Mouse (Mus musculus): ENCODE measurements around the gene Rhoh. TPM values are rescaled to one million over a fixed set of nuclear protein-coding genes. Genes with fewer than 3 reads are reported as not detected.

Gene Rhoh
- 5.9 and 16.8 TPM in 2 replicates for polyA plus RNA-seq (2015; fragmentation: Nextera tagmentation; extraction: Ambion mirVana)

DNA sequence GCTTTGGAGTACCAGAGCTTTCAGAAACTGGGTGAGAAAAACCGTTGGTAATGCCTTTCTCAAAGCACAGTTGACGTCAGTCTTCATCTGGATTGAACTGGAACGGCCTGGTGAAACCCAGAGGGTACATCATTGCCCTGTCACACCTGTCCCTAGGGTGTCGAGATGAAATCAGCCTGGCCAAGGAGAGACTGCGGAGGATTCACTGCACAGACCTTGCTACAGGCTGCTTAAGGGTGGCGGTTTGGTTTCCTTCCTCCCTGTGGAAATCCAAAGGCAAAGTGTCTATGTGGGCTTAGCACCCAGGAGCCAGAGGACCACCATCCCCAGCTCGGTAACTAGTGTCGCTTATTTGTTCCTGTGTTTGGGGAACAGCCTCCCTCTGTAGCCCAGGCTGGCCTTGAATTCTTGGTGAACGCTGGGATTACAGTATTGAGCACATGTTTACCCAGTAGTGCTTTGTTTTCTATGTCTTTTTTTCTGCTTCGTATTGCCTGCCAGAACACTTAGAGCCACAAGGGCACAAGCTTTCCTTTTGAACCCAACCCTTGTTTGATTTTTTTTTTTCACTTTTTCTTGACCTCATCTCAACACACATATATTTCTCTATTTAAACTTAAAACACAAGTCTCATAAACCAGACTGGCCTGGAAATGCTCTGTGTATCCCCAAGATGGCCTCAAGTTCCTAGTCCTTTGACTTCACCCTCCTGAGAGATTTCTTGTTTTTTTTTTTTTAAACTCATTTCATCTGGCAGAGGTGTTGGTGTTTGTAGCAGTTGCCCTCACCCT is at the start of gene Rhoh:
Gene Rhoh (plus strand): TSS at position 60 of the 791 bp plus-strand sequence.
- H3K4me3 ChIP-seq (ENCODE audit: low read length): no peak within 1 kb of the TSS; the same call in 1 of the 2 replicates
- no peak for ATAC-seq (replicated peaks; ENCODE audit: extremely low read depth, insufficient read depth, low FRiP score)

DNA sequence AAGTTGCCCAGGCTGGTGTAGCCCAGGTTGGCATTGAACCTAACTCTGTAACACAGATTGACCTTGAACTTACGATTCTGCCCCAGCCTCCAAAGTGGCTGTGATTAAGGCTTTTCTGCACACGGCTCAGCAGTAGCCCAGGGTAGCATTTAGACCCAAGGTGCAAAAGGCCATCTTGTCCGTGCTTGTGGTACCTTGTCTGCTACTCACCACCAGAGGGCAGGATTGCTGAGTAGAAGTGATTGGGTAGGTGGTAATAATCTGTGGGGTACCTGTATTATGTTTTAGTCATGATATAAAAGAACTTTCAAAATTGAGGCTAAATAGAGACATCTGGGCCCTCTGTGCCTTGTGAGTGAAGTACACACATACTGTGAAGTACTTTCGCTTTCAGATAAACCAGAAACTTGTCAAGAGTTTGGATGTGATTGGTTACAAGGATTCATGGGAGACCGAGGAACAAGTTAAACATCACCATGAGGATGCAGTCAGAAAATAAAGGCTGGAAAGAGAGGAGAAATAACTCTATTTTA is 37.3 kb upstream of the Rhoh start:
- 73% methylated on average over 5 of the region's 5 CpGs for WGBS
- H3K9ac ChIP-seq (ENCODE audit: low read length): no peak overlapping the region
- H3K9me3 ChIP-seq (replicated peaks; ENCODE audit: control insufficient read depth, low read length): no peaks in the 10 kb centered on the region
- peaks cover 29% of the 10 kb centered on the region for H3K36me3 ChIP-seq (ENCODE audit: control insufficient read depth, insufficient read depth)
- no peak overlapping the region for H3K27ac ChIP-seq (ENCODE audit: low read length)
- H3K4me2 ChIP-seq (ENCODE audit: low read depth, low read length): no peak overlapping the region
- H3K4me3 ChIP-seq (ENCODE audit: low read length): no peak overlapping the region
- no peaks in the 10 kb centered on the region for H3K27me3 ChIP-seq (ENCODE audit: control insufficient read depth, insufficient read depth, low read length)
- H3K4me1 ChIP-seq (ENCODE audit: control insufficient read depth, insufficient read depth, low read length): no peaks in the 10 kb centered on the region
- ATAC-seq (replicated peaks; ENCODE audit: extremely low read depth, insufficient read depth, low FRiP score): no peak; the same call in 1 of the 2 replicates

More for the DNA sequence above, at the start of gene Rhoh:
- Histone ChIP-seq H3K9ac (ENCODE audit: low read length) (0 out of 2 replicates have a peak within 1 kb of the TSS, but pooled peaks have one; percentile 23), H3K4me1 (ENCODE audit: control insufficient read depth, insufficient read depth, low read length) (peaks cover 7% of the 10 kb centered on the region), H3K36me3 (ENCODE audit: control insufficient read depth, insufficient read depth) (no peaks in the 10 kb centered on the region), H3K27ac (ENCODE audit: low read length) (peak within 1 kb of the TSS; percentile 61; the same call in 1 of the 2 replicates), H3K27me3 (ENCODE audit: control insufficient read depth, insufficient read depth, low read length) (no peaks in the 10 kb centered on the region), H3K9me3 (replicated peaks; ENCODE audit: control insufficient read depth, low read length) (no peaks in the 10 kb centered on the region), H3K4me2 (ENCODE audit: low read depth, low read length) (no peak within 1 kb of the TSS)
- WGBS: 78% methylated on average over 10 of the region's 10 CpGs

DNA sequence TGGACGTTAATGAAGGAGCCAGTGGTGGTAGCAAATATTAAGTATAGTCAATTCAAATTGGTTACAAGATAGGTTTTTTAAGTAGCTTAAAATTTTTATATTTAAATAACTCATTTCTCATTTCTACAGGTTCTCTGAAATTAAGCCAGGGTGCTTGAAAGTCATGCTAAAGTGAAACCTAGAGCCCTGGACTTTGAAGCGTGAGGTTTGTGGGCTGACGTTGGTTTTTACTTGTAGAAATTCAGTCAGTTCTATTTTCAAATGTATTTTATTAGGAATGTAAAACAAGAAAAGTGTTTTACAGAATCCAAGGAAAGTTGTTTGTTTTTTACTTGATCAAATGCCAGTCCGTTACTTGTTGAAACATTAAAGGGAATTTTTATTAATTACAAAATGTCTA is 34.5 kb upstream of the Rhoh start:
- 90% methylated on average over 4 of the region's 4 CpGs for WGBS
- no peak for ATAC-seq (replicated peaks; ENCODE audit: extremely low read depth, insufficient read depth, low FRiP score)
- H3K27ac ChIP-seq (ENCODE audit: low read length): no peak overlapping the region
- no peaks in the 10 kb centered on the region for H3K4me1 ChIP-seq (ENCODE audit: control insufficient read depth, insufficient read depth, low read length)
- no peak overlapping the region for H3K9ac ChIP-seq (ENCODE audit: low read length)
- H3K36me3 ChIP-seq (ENCODE audit: control insufficient read depth, insufficient read depth): peaks cover 18% of the 10 kb centered on the region
- no peak overlapping the region for H3K4me3 ChIP-seq (ENCODE audit: low read length)
- no peaks in the 10 kb centered on the region for H3K27me3 ChIP-seq (ENCODE audit: control insufficient read depth, insufficient read depth, low read length)
- no peak overlapping the region for H3K4me2 ChIP-seq (ENCODE audit: low read depth, low read length)
- H3K9me3 ChIP-seq (replicated peaks; ENCODE audit: control insufficient read depth, low read length): no peaks in the 10 kb centered on the region

DNA sequence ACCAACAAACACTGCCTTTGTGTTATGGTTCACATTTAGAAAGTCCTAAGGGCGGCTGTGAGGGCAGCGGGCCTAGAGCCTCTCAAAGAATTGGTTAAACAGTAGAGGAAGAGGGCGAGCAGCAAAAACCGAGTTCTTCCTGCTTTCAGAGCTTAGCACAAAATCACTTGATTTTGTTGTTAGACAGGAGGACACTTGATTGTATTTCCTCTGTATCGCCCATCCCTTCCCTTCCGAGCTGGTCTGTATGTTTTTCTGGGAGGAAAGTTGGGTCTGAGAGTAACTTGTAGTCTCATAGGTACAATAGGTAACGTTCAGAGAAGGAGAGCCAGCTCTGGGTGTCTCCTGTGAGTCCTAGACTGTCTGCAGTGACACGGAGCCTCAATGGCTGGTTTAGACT is 33.9 kb upstream of the Rhoh start:
- H3K36me3 ChIP-seq (ENCODE audit: control insufficient read depth, insufficient read depth): peaks cover 14% of the 10 kb centered on the region
- H3K27ac ChIP-seq (ENCODE audit: low read length): no peak overlapping the region
- no peak overlapping the region for H3K9ac ChIP-seq (ENCODE audit: low read length)
- WGBS: 89% methylated on average over 8 of the region's 8 CpGs
- ATAC-seq (replicated peaks; ENCODE audit: extremely low read depth, insufficient read depth, low FRiP score): no peak
- no peaks in the 10 kb centered on the region for H3K9me3 ChIP-seq (replicated peaks; ENCODE audit: control insufficient read depth, low read length)
- no peaks in the 10 kb centered on the region for H3K4me1 ChIP-seq (ENCODE audit: control insufficient read depth, insufficient read depth, low read length)
- H3K4me3 ChIP-seq (ENCODE audit: low read length): no peak overlapping the region
- no peaks in the 10 kb centered on the region for H3K27me3 ChIP-seq (ENCODE audit: control insufficient read depth, insufficient read depth, low read length)
- no peak overlapping the region for H3K4me2 ChIP-seq (ENCODE audit: low read depth, low read length)

DNA sequence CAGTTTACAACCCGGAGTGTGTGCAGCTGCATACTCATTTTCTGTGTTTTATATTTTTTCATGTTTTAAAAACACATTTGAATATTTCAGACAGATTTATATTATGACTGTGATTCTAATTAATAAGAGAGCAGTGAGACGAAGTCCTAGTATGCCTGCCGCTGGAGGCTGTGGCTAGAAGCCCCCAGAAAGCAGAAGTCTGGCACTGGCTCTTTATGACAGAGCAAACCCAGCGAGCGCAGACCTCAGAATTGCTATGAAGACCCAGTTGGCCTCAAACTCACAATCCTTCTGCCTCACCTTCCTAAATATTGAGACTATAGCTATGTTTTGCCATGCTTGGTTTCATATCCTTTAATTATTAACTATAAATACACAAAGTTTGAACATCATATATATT is 32.8 kb upstream of the Rhoh start:
- Histone ChIP-seq H3K9me3 (replicated peaks; ENCODE audit: control insufficient read depth, low read length) (no peaks in the 10 kb centered on the region), H3K4me3 (ENCODE audit: low read length) (no peak overlapping the region), H3K36me3 (ENCODE audit: control insufficient read depth, insufficient read depth) (peaks cover 6% of the 10 kb centered on the region), H3K27ac (ENCODE audit: low read length) (no peak overlapping the region), H3K9ac (ENCODE audit: low read length) (no peak overlapping the region), H3K27me3 (ENCODE audit: control insufficient read depth, insufficient read depth, low read length) (no peaks in the 10 kb centered on the region), H3K4me1 (ENCODE audit: control insufficient read depth, insufficient read depth, low read length) (no peaks in the 10 kb centered on the region), H3K4me2 (ENCODE audit: low read depth, low read length) (no peak overlapping the region)
- ATAC-seq (replicated peaks; ENCODE audit: extremely low read depth, insufficient read depth, low FRiP score): no peak
- WGBS: 90% methylated on average over 5 of the region's 5 CpGs

DNA sequence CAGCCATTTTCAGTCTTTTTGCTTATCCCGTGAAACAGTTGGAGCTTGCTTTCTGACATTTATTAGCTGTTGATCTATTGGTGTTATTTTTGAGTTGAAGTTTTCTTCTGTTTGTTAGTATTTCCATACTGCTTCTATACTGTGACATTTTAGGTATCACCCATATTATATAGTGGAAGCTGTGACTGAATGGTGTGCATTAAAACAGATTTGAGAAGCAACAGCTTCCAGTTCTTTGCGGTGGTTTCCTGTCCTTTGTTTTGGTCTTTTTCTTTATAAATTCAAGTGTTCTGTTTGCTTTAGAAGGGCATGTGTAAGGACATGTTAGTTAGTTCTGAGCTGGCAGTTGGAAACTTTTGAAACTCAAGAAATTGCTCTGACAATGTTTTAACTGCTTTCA is 32.0 kb upstream of the Rhoh start:
- Histone ChIP-seq H3K4me2 (ENCODE audit: low read depth, low read length) (no peak overlapping the region), H3K27ac (ENCODE audit: low read length) (no peak overlapping the region; the same call in 1 of the 2 replicates), H3K9ac (ENCODE audit: low read length) (no peak overlapping the region), H3K9me3 (replicated peaks; ENCODE audit: control insufficient read depth, low read length) (no peaks in the 10 kb centered on the region), H3K4me3 (ENCODE audit: low read length) (no peak overlapping the region), H3K4me1 (ENCODE audit: control insufficient read depth, insufficient read depth, low read length) (no peaks in the 10 kb centered on the region), H3K36me3 (ENCODE audit: control insufficient read depth, insufficient read depth) (peaks cover 6% of the 10 kb centered on the region), H3K27me3 (ENCODE audit: control insufficient read depth, insufficient read depth, low read length) (no peaks in the 10 kb centered on the region)
- no peak for ATAC-seq (replicated peaks; ENCODE audit: extremely low read depth, insufficient read depth, low FRiP score)
- WGBS: 79% methylated on average over 2 of the region's 2 CpGs

- 75% methylated on average over 11 of the region's 11 CpGs for WGBS
- Histone ChIP-seq H3K9ac (ENCODE audit: low read length) (no peak overlapping the region), H3K4me3 (ENCODE audit: low read length) (no peak overlapping the region), H3K9me3 (replicated peaks; ENCODE audit: control insufficient read depth, low read length) (no peaks in the 10 kb centered on the region), H3K4me1 (ENCODE audit: control insufficient read depth, insufficient read depth, low read length) (no peaks in the 10 kb centered on the region), H3K27ac (ENCODE audit: low read length) (no peak overlapping the region), H3K36me3 (ENCODE audit: control insufficient read depth, insufficient read depth) (peaks cover 2% of the 10 kb centered on the region; the same call in 1 of the 2 replicates), H3K4me2 (ENCODE audit: low read depth, low read length) (no peak overlapping the region), H3K27me3 (ENCODE audit: control insufficient read depth, insufficient read depth, low read length) (no peaks in the 10 kb centered on the region)
- 0 out of 2 replicates have a peak, but pooled peaks have one; percentile 23 for ATAC-seq (replicated peaks; ENCODE audit: extremely low read depth, insufficient read depth, low FRiP score)
These were observed 28.9 kb upstream of the Rhoh start for GRCm38 (mm10) chr5:65831917-65832618.

- Histone ChIP-seq H3K36me3 (ENCODE audit: control insufficient read depth, insufficient read depth) (no peaks in the 10 kb centered on the region), H3K9ac (ENCODE audit: low read length) (no peak overlapping the region), H3K27me3 (ENCODE audit: control insufficient read depth, insufficient read depth, low read length) (no peaks in the 10 kb centered on the region), H3K9me3 (replicated peaks; ENCODE audit: control insufficient read depth, low read length) (no peaks in the 10 kb centered on the region), H3K4me2 (ENCODE audit: low read depth, low read length) (no peak overlapping the region), H3K27ac (ENCODE audit: low read length) (no peak overlapping the region), H3K4me1 (ENCODE audit: control insufficient read depth, insufficient read depth, low read length) (no peaks in the 10 kb centered on the region), H3K4me3 (ENCODE audit: low read length) (no peak overlapping the region)
- WGBS: 81% methylated on average over 3 of the region's 3 CpGs
- no peak for ATAC-seq (replicated peaks; ENCODE audit: extremely low read depth, insufficient read depth, low FRiP score)
These were observed 27.9 kb upstream of the Rhoh start for GRCm38 (mm10) chr5:65833092-65833491.
